Mouse (Mus musculus): ENCODE data around the gene a.
A peak's percentile ranks its signal among the peaks of the same experiment; 100 is the strongest.

Gene a

GRCm38 (mm10) chr2:154782856-154783650, 8.1 kb upstream of the a start:
- no peak for DNase-seq (ENCODE audit: low spot score in 2 of 2)

DNA sequence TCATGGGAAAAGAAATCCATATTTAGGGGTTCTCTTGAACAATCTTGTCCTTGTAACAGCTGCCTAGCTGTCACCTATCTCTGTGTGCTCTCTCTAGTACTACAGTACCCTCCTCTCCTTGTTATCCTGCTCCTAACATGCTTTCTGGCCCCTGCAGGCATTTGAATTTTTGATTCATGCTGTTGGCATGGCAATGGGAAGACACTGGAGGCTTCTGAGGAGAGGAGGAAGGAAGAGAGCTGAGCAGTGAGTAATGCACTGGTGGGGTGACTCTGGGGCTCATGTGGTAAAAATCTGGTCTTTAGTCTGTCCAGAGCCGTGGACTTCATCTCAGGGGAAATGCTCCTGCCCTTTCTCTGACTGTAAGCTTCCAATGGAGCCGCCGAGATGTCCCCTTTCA, 5.9 kb upstream of the a start:
- DNase-seq (ENCODE audit: low spot score in 2 of 2): no peak

GRCm38 (mm10) chr2:154786187-154786586, 5.0 kb upstream of the a start:
- DNase-seq (ENCODE audit: low spot score in 2 of 2): no peak

DNA sequence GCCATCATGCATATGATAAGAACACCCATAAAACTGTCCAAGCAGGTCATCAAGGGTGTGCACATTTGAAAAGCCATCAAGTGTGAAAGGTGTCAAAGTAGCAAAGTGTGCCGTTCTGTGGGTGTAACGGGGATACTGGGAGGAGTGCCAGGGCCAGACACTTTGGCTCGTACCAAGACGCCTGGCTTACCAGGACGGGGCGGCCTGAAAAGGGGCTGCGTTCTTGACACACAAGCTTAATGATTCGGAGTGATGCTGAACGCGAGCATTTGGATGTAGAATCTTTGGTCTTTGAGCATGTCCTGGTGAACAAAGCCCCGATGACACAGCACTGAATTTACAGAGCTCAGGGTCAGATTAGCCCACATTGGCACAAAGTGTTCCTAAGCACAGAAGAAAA, 4.4 kb upstream of the a start:
- DNase-seq (ENCODE audit: low spot score in 2 of 2): no peak

GRCm38 (mm10) chr2:154789381-154789780, 1.8 kb upstream of the a start:
- DNase-seq (ENCODE audit: low spot score in 2 of 2): no peak

GRCm38 (mm10) chr2:154789977-154790655, 1.1 kb upstream of the a start:
- DNase-seq (ENCODE audit: low spot score in 2 of 2): no peak

DNA sequence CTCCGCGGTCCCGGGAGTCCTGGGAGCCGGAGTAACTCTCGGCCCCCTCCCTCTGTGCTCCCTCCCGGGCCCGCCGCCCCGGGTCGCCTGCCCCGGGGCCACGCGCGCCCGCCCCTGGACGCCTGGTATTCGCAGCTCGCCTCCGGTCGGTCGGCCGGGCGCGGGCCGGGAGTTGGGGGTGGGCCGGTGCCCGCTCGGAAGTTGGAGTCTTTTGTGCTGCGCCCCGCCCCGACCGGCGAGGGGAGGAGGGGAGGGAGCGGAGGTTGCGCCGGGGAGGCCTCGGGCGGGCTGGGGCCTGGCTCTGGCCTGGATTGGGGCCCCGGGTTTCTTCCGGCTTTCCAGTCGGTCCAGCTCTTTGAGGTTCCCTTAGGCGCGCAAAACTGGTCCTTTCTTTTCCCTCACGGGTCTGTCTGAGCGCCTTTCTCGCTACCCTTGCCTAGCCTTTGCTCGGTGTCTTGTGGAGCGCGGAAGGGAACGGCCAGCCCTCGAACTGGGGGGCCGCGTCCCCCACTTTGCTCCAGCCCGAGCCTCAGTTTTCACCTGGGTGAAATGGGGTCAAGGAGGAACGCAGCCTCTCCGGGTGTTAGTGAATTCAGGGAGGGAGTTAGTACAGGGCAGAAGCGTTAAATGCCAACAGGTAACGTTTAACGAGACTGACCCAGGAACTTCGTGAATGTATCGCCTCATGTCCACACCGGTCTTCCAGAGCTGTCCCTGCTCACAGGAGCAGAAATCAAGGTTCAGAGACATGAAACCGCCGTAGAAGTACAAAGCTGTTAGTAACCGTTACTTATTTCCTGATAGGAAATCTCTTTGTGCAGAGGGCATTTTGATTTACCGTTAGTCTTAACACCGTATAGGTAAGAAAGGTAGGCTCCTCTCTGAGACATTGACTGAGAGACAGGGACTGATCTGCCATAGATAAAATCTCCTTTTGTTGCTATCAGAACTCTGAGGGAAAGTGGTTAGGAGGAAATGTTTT, 750 bp downstream of the a start:
- DNase-seq (ENCODE audit: low spot score in 2 of 2): peak; percentile 25 to 40

- DNase-seq (ENCODE audit: low spot score in 2 of 2): no peak
Observed at GRCm38 (mm10) chr2:154803372-154803771, 12.2 kb downstream of the a start.

DNA sequence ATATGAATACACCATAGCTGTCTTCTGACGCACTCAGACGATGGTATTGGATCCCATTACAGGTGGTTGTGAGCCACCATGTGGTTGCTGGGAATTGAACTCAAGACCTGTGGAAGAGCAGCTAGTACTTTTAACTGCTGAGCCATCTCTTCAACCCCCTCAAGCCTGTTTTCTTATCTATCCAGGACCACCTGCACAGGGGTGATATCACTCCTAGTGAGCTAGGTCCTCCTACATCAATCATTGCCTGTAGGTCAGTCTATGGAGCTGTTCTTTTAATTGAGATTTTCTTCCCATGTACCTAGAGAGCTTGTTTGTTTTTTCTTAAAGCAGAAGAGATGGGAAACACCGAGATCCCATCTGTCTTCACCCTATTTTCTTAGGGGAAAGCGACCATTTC, 12.6 kb downstream of the a start:
- DNase-seq (ENCODE audit: low spot score in 2 of 2): no peak

DNA sequence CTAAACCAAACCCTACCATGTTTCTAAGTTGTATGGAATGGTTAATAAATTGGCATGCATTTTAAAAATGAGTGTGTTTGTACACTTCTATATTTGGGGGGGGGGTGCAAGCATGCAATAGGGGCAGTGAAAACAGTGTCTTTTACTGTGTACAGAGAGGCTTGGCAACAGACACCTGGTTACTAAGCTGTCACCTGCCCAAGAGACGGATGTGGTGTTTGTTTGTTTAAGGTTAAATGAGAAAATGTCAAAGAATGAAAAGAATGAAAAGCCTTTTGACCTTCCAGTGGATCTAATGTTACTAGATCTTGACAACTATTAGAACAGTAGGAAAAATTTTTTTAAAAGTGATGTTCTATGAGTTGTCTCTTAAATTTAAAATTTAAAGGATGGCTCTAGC, 16.5 kb downstream of the a start:
- no peak for DNase-seq (ENCODE audit: low spot score in 2 of 2)

GRCm38 (mm10) chr2:154809107-154809762, 18.0 kb downstream of the a start:
- no peak for DNase-seq (ENCODE audit: low spot score in 2 of 2)

- no peak for DNase-seq (ENCODE audit: low spot score in 2 of 2)
Observed at GRCm38 (mm10) chr2:154810821-154811220, 19.6 kb downstream of the a start.

GRCm38 (mm10) chr2:154813426-154813825, 22.2 kb downstream of the a start:
- DNase-seq (ENCODE audit: low spot score in 2 of 2): no peak

DNA sequence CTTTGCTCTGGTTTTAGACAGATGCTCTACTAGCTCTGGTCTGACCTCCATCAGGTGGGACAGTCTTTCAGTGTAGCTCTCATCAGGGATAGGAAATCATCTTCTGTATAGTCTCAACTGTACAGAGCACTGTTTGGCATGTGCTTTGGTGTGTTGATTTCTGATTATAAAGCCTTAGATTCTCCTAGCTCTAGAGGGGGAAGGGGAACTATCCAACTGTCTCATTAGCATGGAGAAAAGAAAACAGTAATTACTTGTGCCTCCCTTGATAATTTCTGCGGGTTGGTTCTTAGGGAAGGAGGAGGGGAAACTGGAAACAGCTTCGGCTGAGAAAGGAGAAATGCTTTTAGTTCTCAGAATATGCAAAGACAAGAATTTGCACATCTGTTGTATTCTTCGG, 25.9 kb downstream of the a start:
- no peak for DNase-seq (ENCODE audit: low spot score in 2 of 2)

DNA sequence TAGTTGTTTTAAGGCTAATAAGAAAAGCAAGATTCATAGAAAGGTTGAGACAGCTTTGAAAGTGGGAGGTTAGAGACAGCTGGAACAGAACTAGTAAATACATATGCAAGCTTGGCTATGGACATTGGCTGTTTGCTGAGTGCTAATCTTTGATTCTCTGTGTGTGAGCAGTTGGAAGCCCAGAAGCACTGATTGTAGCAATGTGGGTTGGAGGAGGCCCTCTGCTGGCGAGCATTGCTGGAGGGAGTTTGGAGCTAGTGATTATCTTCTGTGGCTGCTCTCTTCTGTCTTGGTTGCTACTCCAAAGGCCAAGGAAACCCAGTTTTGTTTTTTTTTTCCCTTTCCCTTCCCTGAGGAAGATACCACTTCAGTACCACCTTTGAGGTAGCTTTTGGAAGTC, 26.6 kb downstream of the a start:
- DNase-seq (ENCODE audit: low spot score in 2 of 2): peak; percentile 7 to 18

DNA sequence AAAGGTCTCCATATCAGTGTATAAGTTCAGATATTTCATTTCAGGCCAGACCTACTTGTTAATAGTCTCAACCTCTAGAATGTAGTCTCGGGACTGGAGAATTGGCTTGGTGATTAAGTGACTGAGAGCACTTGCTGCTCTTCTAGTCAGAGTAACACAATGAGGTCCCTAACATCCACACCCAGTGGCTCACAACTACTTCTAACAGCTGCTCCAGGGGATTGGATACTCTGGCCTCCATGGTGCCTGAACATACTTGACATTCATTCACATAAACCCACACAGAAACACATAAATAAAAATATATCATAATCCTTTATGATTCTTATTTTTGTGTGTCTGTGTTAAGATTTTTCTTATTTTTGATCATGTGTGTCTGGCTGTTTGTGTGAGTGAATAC, 27.4 kb downstream of the a start:
- DNase-seq (ENCODE audit: low spot score in 2 of 2): no peak

GRCm38 (mm10) chr2:154820346-154820745, 29.1 kb downstream of the a start:
- DNase-seq (ENCODE audit: low spot score in 2 of 2): no peak

DNA sequence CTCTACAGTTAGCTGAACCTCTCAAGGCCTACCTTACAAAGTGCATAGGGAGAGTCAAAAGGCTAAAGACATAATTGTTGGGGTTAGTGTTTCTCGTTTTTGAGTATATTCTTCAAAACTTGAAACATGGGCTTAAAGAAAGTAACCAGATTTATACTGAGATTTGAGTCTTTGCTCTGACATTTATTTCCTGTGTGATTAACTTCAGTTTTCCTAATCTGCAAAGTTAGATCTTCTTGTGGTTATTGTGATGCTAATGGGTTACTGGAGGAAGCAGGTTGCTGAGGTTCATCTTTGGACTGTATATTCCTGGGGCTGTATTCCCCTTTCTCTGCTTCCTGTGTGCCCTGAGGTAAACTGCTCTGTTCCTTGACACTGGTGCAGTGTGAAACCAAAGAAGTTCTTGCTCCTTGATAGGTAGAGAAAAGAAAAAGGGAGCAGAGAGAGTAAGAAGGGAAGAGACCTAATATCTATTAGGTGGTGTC, 34.9 kb downstream of the a start:
- DNase-seq (ENCODE audit: low spot score in 2 of 2): no peak

DNA sequence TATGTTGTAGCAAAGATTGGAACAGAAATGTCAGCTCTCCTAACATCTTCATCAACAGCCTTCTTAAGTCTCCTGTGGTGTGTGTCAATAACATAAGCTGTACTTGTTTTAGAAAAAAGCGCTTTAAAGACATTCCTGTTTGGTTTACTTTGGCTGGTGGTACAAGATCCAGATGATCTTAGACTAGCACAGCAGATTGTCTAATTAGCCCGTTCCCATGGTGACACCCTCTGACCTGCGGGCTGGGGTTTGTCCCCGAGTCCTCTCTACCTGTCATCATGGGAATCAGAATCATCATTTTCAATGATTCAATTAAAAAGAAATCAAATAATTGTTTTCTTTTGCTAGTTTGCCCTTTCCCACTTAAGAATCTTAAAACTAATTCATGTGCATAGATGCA, 36.3 kb downstream of the a start:
- no peak for DNase-seq (ENCODE audit: low spot score in 2 of 2)

- no peak for DNase-seq (ENCODE audit: low spot score in 2 of 2)
Observed at GRCm38 (mm10) chr2:154832471-154832870, 41.3 kb downstream of the a start.

DNA sequence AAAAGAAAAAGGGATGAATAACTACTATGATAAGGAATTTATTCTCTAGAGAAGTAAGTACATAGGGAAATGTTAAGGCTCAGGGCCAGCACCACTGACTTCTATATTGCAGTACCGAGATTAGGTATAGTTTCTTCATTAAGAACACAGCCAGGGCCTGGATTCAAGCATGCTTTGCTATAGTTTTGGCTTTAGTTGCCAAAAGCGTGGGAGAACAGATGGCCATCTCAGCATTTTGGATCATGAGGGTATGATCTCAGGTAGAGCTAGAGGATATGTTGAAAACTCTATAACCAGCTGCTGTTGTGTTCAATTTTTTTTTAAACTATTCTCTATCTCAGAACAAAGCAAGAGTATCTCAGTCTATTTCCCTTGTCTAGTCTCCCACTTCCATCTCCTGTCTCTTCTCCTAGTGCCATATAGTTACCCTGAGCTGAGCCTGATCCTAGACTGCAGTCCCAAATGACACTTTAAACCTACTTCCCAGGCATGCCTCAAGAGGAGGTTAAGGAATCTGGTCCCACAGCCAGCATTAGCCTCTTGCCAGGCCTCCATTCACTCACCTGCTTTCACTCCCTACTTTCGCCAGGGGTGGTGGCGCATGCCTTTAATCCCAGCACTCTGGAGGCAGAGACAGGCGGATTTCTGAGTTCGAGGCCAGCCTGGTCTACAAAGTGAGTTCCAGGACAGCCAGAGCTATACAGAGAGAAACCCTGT, 43.1 kb downstream of the a start:
- no peak for DNase-seq (ENCODE audit: low spot score in 2 of 2)
